Mouse (Mus musculus) lung, embryonic 16.5 days (tissue): ENCODE measurements around the gene Rnf216. TPM values are rescaled to one million over a fixed set of nuclear protein-coding genes. Genes with fewer than 3 reads are reported as not detected.

Source experiments
- ATAC-seq: fragments of 200-750 bp; cut with Nextera tagmentation; 2 replicates; pipeline ENCODE4 v1.8.0; 2017; ENCODE audit warnings: low read depth, mild to moderate bottlenecking, moderate library complexity
- H3K27ac ChIP-seq: fragments of 300-500 bp; sonication (generic); 2 replicates; pipeline ENCODE4 v1.5.1; 2014; ENCODE audit warnings: mild to moderate bottlenecking, control low read depth, low read length
- H3K27me3 ChIP-seq: fragments of 300-500 bp; sonication (generic); 2 replicates; pipeline ENCODE4 v1.6.1; 2014; ENCODE audit warnings: low read depth, low read length, mixed read lengths; ENCODE audit not compliant: control insufficient read depth, insufficient read depth
- H3K36me3 ChIP-seq: fragments of 300-500 bp; sonication (generic); 2 replicates; pipeline ENCODE4 v1.6.1; 2014; ENCODE audit warnings: low read length; ENCODE audit not compliant: control insufficient read depth, insufficient read depth
- H3K4me1 ChIP-seq: fragments of 300-500 bp; sonication (generic); replicated peaks from 2 replicates; pipeline ENCODE4 v1.6.1; 2014; ENCODE audit warnings: low read length, mixed read lengths; ENCODE audit not compliant: control insufficient read depth, insufficient read depth
- H3K4me2 ChIP-seq: fragments of 300-500 bp; sonication (generic); 2 replicates; pipeline ENCODE4 v1.6.1; 2014; ENCODE audit warnings: low read depth, low read length, control low read depth
- H3K4me3 ChIP-seq: fragments of 300-500 bp; sonication (generic); 2 replicates; pipeline ENCODE4 v1.5.1; 2014; ENCODE audit warnings: mild to moderate bottlenecking, low read length, control low read depth
- H3K9ac ChIP-seq: fragments of 300-500 bp; sonication (generic); 2 replicates; pipeline ENCODE4 v1.6.1; 2014; ENCODE audit warnings: low read length, control low read depth
- H3K9me3 ChIP-seq: fragments of 300-500 bp; sonication (generic); 2 replicates; pipeline ENCODE4 v1.6.1; 2016; ENCODE audit warnings: low read length; ENCODE audit not compliant: control insufficient read depth
- WGBS: fragments of 180-500 bp; shearing (Covaris S2); extraction: QIAGEN DNeasy Blood & Tissue Kit; methylation state at CpG from one replicate; pipeline ENCODE4 v1.1.7; 2014; 5-methylcytosine and 5-hydroxymethylcytosine counted together
- microRNA-seq: library from miRNA; unstranded; fragments of <30 nt; microRNA quantifications from one replicate; pipeline ENCODE4, GENCODE M21; 2016
- polyA plus RNA-seq: library from polyadenylated mRNA; unstranded; fragments of >200 nt; fragmentation: Nextera tagmentation; extraction: Ambion mirVana; gene quantifications from 2 replicates; pipeline ENCODE4 v1.2.1, GENCODE M21; 2015

Gene Rnf216
- polyA plus RNA-seq, 1 experiment from 2014 or later, result 35.9 TPM

DNA sequence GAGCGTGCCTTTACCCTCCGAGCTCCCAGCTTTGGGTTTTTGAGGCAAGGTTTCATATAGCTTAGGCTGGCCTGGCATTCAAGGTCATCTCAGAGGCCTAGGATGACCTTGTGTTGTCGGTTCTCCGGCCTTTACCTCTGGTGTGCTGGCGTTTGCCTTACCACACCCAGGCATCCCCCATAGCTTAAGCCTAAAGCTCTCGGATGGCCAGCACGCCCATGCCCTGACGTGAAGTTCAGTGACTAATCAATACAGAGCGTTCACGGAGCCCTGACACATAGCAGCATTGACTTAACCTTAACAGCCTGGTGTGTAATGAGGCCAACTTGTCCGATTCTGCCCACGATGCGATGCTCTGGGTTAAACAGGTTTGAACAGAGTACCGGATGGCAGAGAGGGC, 154.3 kb downstream of the Rnf216 start:
- no peaks in the 10 kb centered on the region for H3K27me3 ChIP-seq
- no peak overlapping the region for H3K4me2 ChIP-seq
- peaks cover 16% of the 10 kb centered on the region for H3K4me1 ChIP-seq
- H3K27ac ChIP-seq, result no peak overlapping the region
- no peak overlapping the region for H3K9ac ChIP-seq
- 88% methylated on average over 14 of the region's 14 CpGs for WGBS
- no peak overlapping the region for H3K4me3 ChIP-seq
- H3K9me3 ChIP-seq, result no peaks in the 10 kb centered on the region
- H3K36me3 ChIP-seq, result no peaks in the 10 kb centered on the region
- ATAC-seq, result no peak

DNA sequence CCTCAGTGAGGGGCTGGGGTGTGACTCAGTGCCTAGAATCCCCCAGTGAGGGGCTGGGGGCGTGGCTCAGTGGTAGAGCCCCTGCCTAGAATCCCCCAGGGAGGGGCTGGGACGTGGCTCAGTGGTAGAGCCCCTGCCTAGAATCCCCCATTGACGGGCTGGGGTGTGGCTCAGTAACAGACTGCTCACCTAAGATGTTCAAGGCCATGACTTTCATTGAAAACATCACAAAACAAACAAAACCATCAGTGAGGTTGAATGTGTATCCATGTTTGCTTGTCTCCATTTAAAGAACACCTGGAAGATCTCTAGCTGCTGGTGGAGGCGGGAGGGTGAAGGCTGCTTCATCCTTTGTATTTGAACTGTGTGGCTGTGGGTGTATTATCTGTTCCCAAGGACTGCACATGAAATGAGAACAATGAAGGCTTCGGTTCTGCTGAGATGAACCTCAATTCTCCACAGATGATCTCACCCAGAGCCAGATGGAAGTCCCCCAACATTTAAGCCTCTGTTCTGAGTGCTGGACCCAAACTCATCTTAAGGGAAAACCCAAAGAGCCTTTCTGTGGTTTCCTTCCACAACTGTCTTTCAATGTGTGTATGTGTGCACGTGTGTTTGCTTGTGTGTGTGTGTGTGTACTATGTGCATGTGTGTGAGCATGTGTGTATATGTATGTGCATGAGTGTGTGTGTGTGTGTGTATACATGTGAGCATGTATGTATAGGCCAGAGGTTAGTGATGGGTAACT, 155.7 kb downstream of the Rnf216 start:
- Histone ChIP-seq H3K9ac (no peak overlapping the region), H3K36me3 (no peaks in the 10 kb centered on the region), H3K9me3 (no peaks in the 10 kb centered on the region), H3K4me3 (no peak overlapping the region), H3K27me3 (no peaks in the 10 kb centered on the region), H3K4me1 (peaks cover 3% of the 10 kb centered on the region), H3K27ac (no peak overlapping the region), H3K4me2 (no peak overlapping the region)
- ATAC-seq, result no peak
- WGBS, result 54% methylated on average over 6 of the region's 6 CpGs

DNA sequence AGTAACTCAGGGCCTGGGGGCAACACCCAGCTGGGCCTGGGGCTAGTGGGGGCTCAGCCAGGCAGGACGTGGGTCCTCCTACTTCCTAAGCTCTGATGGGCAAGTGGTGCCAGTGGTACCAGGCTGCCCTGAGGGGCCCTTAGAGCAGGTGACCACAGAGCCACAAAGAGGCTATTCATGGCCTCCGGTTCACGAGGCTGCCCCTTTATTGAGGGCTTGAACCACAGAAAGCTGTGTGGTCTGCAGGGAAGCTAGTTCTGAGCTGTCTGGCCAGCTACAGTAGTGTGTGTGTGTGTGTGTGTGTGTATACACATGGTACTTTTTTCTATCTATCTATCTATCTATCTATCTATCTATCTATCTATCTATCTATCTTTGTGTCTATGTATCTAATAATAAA, 159.2 kb downstream of the Rnf216 start:
- Histone ChIP-seq H3K36me3 (no peaks in the 10 kb centered on the region), H3K4me3 (no peak overlapping the region), H3K4me2 (no peak overlapping the region), H3K27me3 (no peaks in the 10 kb centered on the region), H3K9ac (no peak overlapping the region), H3K27ac (no peak overlapping the region), H3K4me1 (no peaks in the 10 kb centered on the region), H3K9me3 (no peaks in the 10 kb centered on the region)
- 78% methylated on average over 3 of the region's 3 CpGs for WGBS
- no peak for ATAC-seq

DNA sequence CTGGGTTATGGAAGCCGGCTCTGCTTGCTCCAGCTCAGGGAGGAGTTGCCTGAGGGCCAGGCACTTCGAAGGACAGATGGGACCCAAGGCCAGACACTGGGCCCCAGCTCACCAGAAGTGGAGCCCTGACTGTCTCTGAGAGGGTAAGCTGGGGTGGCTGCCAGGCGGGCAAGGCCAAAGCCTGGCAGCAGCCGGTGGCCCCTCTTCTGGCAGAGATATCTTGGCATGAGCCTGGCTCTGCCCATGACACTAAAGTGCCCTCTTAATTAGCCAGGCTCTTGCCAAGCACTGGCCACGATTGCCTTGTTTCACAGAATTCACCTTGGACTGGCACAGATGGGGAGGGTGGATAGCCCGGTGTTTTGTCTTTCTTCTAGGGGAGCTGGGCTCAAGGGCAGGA, 162.4 kb downstream of the Rnf216 start:
- Histone ChIP-seq H3K27ac (no peak overlapping the region), H3K27me3 (no peaks in the 10 kb centered on the region), H3K36me3 (no peaks in the 10 kb centered on the region), H3K4me2 (no peak overlapping the region), H3K9ac (no peak overlapping the region), H3K4me3 (no peak overlapping the region), H3K4me1 (no peaks in the 10 kb centered on the region; the same call in 1 of the 2 replicates), H3K9me3 (no peaks in the 10 kb centered on the region)
- WGBS, result 80% methylated on average over 6 of the region's 6 CpGs
- ATAC-seq, result no peak

DNA sequence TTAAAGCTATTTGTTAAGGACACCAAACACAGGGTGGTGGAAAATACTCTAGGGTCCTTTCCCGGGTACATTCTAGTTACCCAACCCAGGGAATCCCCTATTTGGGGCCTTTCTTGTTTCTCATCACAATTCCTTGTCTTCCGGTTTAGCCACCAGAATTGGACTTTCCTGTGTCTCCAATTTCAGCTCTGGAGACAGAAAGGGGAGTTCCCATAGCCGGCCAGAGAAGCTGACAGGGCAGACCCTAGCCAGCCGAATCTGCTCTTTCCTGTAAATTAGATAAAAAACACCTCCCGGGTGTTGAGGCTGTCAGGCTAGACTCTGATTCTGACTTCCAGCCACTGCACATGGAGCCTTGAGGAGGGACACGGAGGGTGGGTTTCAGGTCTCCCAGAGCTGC, 163.2 kb downstream of the Rnf216 start:
- Histone ChIP-seq H3K9ac (no peak overlapping the region), H3K4me3 (no peak overlapping the region), H3K36me3 (no peaks in the 10 kb centered on the region), H3K4me1 (no peaks in the 10 kb centered on the region; the same call in 1 of the 2 replicates), H3K27me3 (no peaks in the 10 kb centered on the region), H3K4me2 (no peak overlapping the region), H3K9me3 (no peaks in the 10 kb centered on the region), H3K27ac (no peak overlapping the region)
- WGBS, result 33% methylated on average over 6 of the region's 6 CpGs
- no peak for ATAC-seq

DNA sequence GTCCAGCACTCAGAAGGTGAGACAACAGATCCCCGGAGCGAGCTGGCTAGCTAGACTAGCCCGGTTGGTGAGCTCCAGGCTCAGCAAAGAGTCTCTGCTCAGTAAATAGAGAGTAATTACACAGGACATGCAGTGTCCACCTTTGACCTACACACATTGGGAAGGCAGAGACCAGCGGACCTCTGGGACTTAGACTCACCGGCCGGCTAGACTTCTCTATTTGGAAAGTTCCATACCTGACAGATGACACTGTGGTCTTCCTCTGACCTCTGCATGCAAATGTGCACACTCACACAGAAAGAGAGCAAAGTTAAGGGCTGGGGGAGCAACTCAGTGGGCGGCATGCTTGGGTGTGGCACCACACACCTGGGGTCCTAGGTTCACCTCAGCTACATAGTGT, 165.3 kb downstream of the Rnf216 start:
- H3K27ac ChIP-seq, result no peak overlapping the region
- H3K36me3 ChIP-seq, result no peaks in the 10 kb centered on the region
- no peaks in the 10 kb centered on the region for H3K9me3 ChIP-seq
- H3K9ac ChIP-seq, result no peak overlapping the region
- WGBS, result 63% methylated on average over 7 of the region's 7 CpGs
- no peaks in the 10 kb centered on the region for H3K27me3 ChIP-seq
- no peak for ATAC-seq
- no peak overlapping the region for H3K4me3 ChIP-seq
- no peaks in the 10 kb centered on the region; the same call in 1 of the 2 replicates for H3K4me1 ChIP-seq
- H3K4me2 ChIP-seq, result no peak overlapping the region

DNA sequence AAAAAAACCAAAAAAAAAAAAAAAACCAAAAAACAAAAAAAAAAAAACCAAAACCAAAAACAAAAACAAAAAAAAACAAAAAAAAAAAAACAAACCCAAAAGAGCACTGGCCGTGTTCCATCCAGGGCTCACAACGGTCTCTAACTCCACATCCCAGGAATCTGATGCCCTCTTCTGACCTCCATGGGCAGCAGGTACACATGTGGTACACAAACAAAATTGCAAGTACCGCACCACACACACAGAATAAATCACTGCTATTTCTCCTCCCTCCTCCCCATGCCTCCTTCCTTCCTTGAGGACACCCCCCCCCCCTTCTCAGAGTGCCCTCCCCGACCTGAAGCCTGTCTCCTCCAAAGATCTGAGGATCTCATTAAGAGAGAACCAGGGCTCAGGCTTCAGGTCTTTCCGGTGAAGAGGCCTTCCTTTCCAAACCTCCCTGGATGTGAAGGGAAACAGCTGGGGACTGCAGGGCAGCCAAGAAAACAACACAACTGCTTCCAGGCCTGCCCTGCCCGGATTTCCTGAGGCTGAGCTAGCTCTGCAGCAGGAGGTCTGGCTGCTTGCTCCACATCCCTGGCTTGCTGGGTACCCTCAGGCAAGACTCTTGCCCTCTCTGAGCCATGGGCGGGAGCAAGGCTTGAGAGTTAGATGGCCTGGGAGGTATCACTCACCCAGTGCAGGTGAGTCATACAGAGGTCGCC, 167.7 kb downstream of the Rnf216 start:
- peak; percentile 88 for ATAC-seq
- Histone ChIP-seq H3K9me3 (0 out of 2 replicates have a peak, but pooled peaks cover 2% of the 10 kb centered on the region), H3K4me2 (no peak overlapping the region), H3K27me3 (no peaks in the 10 kb centered on the region), H3K4me1 (no peaks in the 10 kb centered on the region; the same call in 1 of the 2 replicates), H3K36me3 (no peaks in the 10 kb centered on the region), H3K4me3 (no peak overlapping the region), H3K9ac (no peak overlapping the region), H3K27ac (no peak overlapping the region; the same call in 1 of the 2 replicates)
- 54% methylated on average over 8 of the region's 8 CpGs for WGBS

Small RNA genes lying within 50 kb of the gene (microRNA-seq; reads per million reads assigned to microRNA genes)
- gene Gm44405, result not detected

Other genes with a start within 250 kb of the Rnf216 start
- 9.5 and 10.3 TPM in 2 replicates for gene Fbxl18, start 217.6 kb downstream of the Rnf216 start, polyA plus RNA-seq
- gene Actb, start 206.2 kb downstream of the Rnf216 start, polyA plus RNA-seq, result 16,153 and 18,603 TPM in 2 replicates
- gene Fscn1, start 152.7 kb downstream of the Rnf216 start, polyA plus RNA-seq, result 181 and 222 TPM in 2 replicates
- gene Olfr718-ps1, start 34.6 kb upstream of the Rnf216 start, polyA plus RNA-seq, result not detected in 2 replicates
- gene Rbak, start 67.8 kb upstream of the Rnf216 start, polyA plus RNA-seq, result 11.7 and 12.7 TPM in 2 replicates
- 0.11 TPM in 1 of 2 replicates, not detected in the other for gene Spdye4b, start 68.0 kb upstream of the Rnf216 start, polyA plus RNA-seq
- gene Spdye4a, start 113.9 kb upstream of the Rnf216 start, polyA plus RNA-seq, result not detected in 2 replicates
- gene Zfp12, start 122.2 kb upstream of the Rnf216 start, polyA plus RNA-seq, result 13.0 and 13.9 TPM in 2 replicates
- gene Zfp316, start 157.0 kb upstream of the Rnf216 start, polyA plus RNA-seq, result 0.92 and 1.2 TPM in 2 replicates
- 0.05 TPM in 1 of 2 replicates, not detected in the other for gene Zfp853, start 180.6 kb upstream of the Rnf216 start, polyA plus RNA-seq
- gene E130309D02Rik, start 202.4 kb upstream of the Rnf216 start, polyA plus RNA-seq, result 32.3 and 33.0 TPM in 2 replicates
- gene Zdhhc4, start 216.3 kb upstream of the Rnf216 start, polyA plus RNA-seq, result 72.7 and 79.2 TPM in 2 replicates
- 0.04 TPM in 1 of 2 replicates, not detected in the other for gene Grid2ip, start 244.3 kb upstream of the Rnf216 start, polyA plus RNA-seq